Mouse (Mus musculus): Measurements from ENCODE around the gene Fbxw11.
"Not testable (repeated sequence)": the region's sequence is repeated elsewhere in the genome, so short reads cannot be mapped to it uniquely, and the experiment has no call there.

Gene Fbxw11

GRCm38 (mm10) chr11:32701566-32701965 is 59.0 kb downstream of the Fbxw11 start:
- no peak for ATAC-seq (ENCODE audit: insufficient number of reproducible peaks, low FRiP score, low TSS enrichment)

GRCm38 (mm10) chr11:32704241-32704890 is 61.8 kb downstream of the Fbxw11 start:
- ATAC-seq (ENCODE audit: insufficient number of reproducible peaks, low FRiP score, low TSS enrichment) = no peak

- no peak for ATAC-seq (ENCODE audit: insufficient number of reproducible peaks, low FRiP score, low TSS enrichment)
Measured at GRCm38 (mm10) chr11:32706406-32706993, 64.0 kb downstream of the Fbxw11 start.

- ATAC-seq (ENCODE audit: insufficient number of reproducible peaks, low FRiP score, low TSS enrichment) = no peak
Measured at GRCm38 (mm10) chr11:32707481-32707880, 65.0 kb downstream of the Fbxw11 start.

GRCm38 (mm10) chr11:32708739-32709501 is 66.4 kb downstream of the Fbxw11 start:
- ATAC-seq (ENCODE audit: insufficient number of reproducible peaks, low FRiP score, low TSS enrichment) = no peak

- no peak for ATAC-seq (ENCODE audit: insufficient number of reproducible peaks, low FRiP score, low TSS enrichment)
Measured at GRCm38 (mm10) chr11:32709563-32709962, 67.0 kb downstream of the Fbxw11 start.

- no peak for ATAC-seq (ENCODE audit: insufficient number of reproducible peaks, low FRiP score, low TSS enrichment)
Measured at GRCm38 (mm10) chr11:32714230-32714629, 71.7 kb downstream of the Fbxw11 start.

GRCm38 (mm10) chr11:32714896-32715295 is 72.4 kb downstream of the Fbxw11 start:
- ATAC-seq (ENCODE audit: insufficient number of reproducible peaks, low FRiP score, low TSS enrichment) = no peak

- ATAC-seq (ENCODE audit: insufficient number of reproducible peaks, low FRiP score, low TSS enrichment) = no peak
Measured at GRCm38 (mm10) chr11:32715495-32715894, 73.0 kb downstream of the Fbxw11 start.

GRCm38 (mm10) chr11:32715970-32716369 is 73.4 kb downstream of the Fbxw11 start:
- no peak for ATAC-seq (ENCODE audit: insufficient number of reproducible peaks, low FRiP score, low TSS enrichment)

GRCm38 (mm10) chr11:32716876-32717275 is 74.4 kb downstream of the Fbxw11 start:
- no peak for ATAC-seq (ENCODE audit: insufficient number of reproducible peaks, low FRiP score, low TSS enrichment)

GRCm38 (mm10) chr11:32717711-32718110 is 75.2 kb downstream of the Fbxw11 start:
- ATAC-seq (ENCODE audit: insufficient number of reproducible peaks, low FRiP score, low TSS enrichment) = not testable (repeated sequence)

- 0 out of 2 replicates have a peak, but pooled peaks have one; percentile 49 for ATAC-seq (ENCODE audit: insufficient number of reproducible peaks, low FRiP score, low TSS enrichment)
Measured at GRCm38 (mm10) chr11:32718371-32718770, 75.8 kb downstream of the Fbxw11 start.

GRCm38 (mm10) chr11:32718979-32719378 is 76.5 kb downstream of the Fbxw11 start:
- no peak for ATAC-seq (ENCODE audit: insufficient number of reproducible peaks, low FRiP score, low TSS enrichment)

GRCm38 (mm10) chr11:32722653-32723052 is 80.1 kb downstream of the Fbxw11 start:
- no peak for ATAC-seq (ENCODE audit: insufficient number of reproducible peaks, low FRiP score, low TSS enrichment)

GRCm38 (mm10) chr11:32723287-32723686 is 80.8 kb downstream of the Fbxw11 start:
- no peak for ATAC-seq (ENCODE audit: insufficient number of reproducible peaks, low FRiP score, low TSS enrichment)

GRCm38 (mm10) chr11:32725171-32725570 is 82.6 kb downstream of the Fbxw11 start:
- no peak for ATAC-seq (ENCODE audit: insufficient number of reproducible peaks, low FRiP score, low TSS enrichment)

GRCm38 (mm10) chr11:32732467-32732866 is 89.9 kb downstream of the Fbxw11 start:
- ATAC-seq (ENCODE audit: insufficient number of reproducible peaks, low FRiP score, low TSS enrichment) = no peak

GRCm38 (mm10) chr11:32733195-32733594 is 90.7 kb downstream of the Fbxw11 start:
- no peak for ATAC-seq (ENCODE audit: insufficient number of reproducible peaks, low FRiP score, low TSS enrichment)

- ATAC-seq (ENCODE audit: insufficient number of reproducible peaks, low FRiP score, low TSS enrichment) = no peak
Measured at GRCm38 (mm10) chr11:32736371-32736770, 93.8 kb downstream of the Fbxw11 start.

- ATAC-seq (ENCODE audit: insufficient number of reproducible peaks, low FRiP score, low TSS enrichment) = no peak
Measured at GRCm38 (mm10) chr11:32737729-32738128, 95.2 kb downstream of the Fbxw11 start.

Measured in cerebellum, adult (tissue).